Mouse (Mus musculus): Measurements from ENCODE around the gene Cmtm2a. TPM values are rescaled to one million over a fixed set of nuclear protein-coding genes. Genes with fewer than 3 reads are reported as not detected.
"Not testable (repeated sequence)": the region's sequence is repeated elsewhere in the genome, so short reads cannot be mapped to it uniquely, and the experiment has no call there.

The Cmtm2a gene
- not detected for total RNA-seq (2021)
- long read RNA-seq, experiment 1: 0 reads
- long read RNA-seq, experiment 2: 0 reads

DNA sequence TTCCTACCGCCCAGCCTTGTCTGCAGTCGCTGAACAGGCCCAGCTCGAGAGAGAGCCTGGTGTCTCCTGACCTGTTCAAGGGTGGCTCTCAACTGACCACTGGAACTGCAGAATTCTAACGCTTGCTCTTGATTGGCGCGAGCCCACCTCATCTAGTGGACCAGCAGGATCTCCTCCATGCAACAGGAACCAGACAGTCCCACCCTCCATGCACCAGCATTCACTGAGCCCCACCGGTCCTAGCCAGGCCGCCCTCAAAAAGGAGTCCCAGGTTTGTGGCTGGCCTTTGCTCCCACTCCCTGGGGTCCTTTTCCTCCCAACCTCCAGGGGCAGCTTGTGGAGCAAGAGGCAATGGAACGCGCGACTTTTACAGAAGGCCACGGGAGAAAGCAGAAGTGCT is at the start of gene Cmtm2a:
Gene Cmtm2a, minus strand, starts transcription at position 101 of the 400 bp plus-strand sequence.
- intact Hi-C loops (cut with DNase I); DNase-seq (ENCODE audit: low spot score in 2 of 2): not testable (repeated sequence)

DNA sequence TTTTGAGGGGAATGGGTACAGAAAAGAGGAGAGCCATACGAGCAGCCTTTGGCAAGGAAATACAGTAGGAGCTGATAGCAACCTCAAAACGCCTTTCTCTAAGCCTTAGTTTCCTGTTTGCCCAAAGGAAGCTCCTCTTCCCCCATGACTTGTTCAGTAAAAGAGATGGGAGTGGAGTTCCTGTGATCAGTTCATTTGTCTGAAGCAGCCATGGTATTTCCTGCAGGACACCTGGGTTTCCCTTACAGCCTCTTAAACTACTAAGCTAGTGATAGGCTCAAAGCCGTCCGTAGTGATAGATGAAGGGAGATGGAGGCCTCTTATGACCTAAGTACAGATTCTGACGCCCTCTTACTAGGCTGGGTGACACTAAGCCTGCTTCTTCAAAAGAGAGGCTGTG is 49.4 kb upstream of the Cmtm2a start:
- intact Hi-C loops (cut with DNase I): loop anchor here (5.0 to 10.0 kb wide), 2 partner anchors 95 to 232 kb away; partner anchors contain the start of gene Tk2
- DNase-seq (ENCODE audit: low spot score in 2 of 2): no peak

DNA sequence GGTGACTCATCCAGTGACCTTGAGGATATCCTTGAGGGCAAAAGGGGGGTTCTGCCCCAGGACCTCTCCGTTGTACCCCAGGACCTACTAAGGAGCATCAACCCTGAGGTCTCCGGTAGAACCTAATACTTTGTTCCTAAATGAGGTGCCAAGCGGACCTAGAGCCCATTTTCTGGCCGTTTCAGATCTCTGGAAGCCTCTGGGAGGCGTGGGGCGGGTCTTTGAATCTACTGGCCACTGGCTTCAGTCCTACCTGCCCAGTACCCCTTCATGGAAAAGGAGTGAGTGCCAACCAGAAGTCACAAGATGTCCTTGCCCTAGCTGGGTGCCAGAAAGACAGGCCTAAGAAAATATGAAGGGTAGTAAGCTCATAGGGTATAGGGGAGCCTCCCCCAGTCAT is 48.7 kb upstream of the Cmtm2a start:
- DNase-seq (ENCODE audit: low spot score in 2 of 2): no peak
- intact Hi-C loops (cut with DNase I): loop anchor here (5.0 to 10.0 kb wide), 2 partner anchors 94 to 233 kb away; partner anchors contain the start of gene Tk2

- peak in 1 of 2 experiments; percentile 30 for DNase-seq (ENCODE audit: low spot score in 2 of 2)
- intact Hi-C loops (cut with DNase I): loop anchor here (5.0 to 10.0 kb wide), 2 partner anchors 94 to 234 kb away; partner anchors contain the start of gene Tk2
Observed at GRCm38 (mm10) chr8:104341106-104341561, 48.2 kb upstream of the Cmtm2a start.

GRCm38 (mm10) chr8:104340233-104341105 is 47.5 kb upstream of the Cmtm2a start:
- intact Hi-C loops (cut with DNase I): loop anchor here (5.0 to 10.0 kb wide), 2 partner anchors 93 to 234 kb away; partner anchors contain the start of gene Tk2
- DNase-seq (ENCODE audit: low spot score in 2 of 2): peak; percentile 56 to 67

DNA sequence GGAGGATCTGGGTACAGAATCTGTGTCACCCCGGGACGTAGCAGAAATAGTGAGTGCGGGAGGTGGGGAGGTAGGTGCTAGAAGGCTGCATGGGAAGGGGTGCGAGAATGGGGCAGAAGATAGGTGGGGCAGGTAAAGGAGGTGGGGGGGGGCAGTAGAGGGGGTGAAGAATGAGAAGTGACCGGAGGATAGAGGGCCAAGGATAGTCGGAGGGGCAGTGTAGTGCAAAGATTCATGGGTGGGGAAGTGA is 46.9 kb upstream of the Cmtm2a start:
- no peak for DNase-seq (ENCODE audit: low spot score in 2 of 2)
- intact Hi-C loops (cut with DNase I): loop anchor here (5.0 to 10.0 kb wide), 4 partner anchors 93 to 235 kb away; partner anchors contain the start of genes Cdh5 and Tk2

DNA sequence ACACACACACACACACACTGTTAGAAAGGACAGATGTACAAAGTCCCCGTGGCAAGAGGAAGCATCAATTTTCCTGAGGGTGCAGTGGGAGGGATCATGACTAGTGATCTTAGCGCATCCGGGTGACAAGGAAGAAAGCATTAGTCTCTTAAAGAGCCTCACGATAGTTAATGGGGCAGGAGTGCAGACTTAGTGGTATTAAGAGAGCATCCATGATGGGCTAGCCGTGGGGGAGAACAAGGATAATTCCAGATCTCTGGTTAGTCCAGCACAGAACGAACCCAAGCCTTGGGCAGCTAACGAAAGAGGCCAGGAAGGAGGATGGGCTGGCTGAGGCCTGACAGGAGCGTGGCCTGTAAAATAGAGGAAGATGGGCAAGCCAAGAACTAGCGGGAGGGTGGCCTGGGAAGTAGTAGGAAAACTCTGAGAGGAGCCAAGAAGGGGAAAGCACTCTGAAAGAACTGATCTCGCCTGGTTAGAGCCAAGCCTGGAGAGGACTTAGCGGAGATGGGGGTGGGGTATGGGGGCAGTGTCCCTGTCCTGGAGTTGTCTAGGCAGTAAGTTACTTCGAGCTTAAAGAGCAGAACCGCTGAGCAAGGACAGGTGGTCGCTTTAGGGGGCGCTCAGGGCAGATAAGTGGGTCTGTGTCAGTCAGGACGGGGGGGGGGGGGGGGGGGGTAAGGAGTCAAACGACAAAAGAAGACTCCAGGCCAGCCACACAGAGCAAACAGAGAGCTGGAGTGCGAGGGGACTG is 46.4 kb upstream of the Cmtm2a start, which contains the start of gene Cmtm3:
Gene Cmtm3, plus strand, starts transcription at position 182 of the 754 bp plus-strand sequence.
- intact Hi-C loops (cut with DNase I): loop anchor here (10.0 kb wide), 2 partner anchors 195 to 235 kb away; partner anchors contain the start of gene Cdh5
- DNase-seq (ENCODE audit: low spot score in 2 of 2): peak in 1 of 2 experiments; percentile 41

DNA sequence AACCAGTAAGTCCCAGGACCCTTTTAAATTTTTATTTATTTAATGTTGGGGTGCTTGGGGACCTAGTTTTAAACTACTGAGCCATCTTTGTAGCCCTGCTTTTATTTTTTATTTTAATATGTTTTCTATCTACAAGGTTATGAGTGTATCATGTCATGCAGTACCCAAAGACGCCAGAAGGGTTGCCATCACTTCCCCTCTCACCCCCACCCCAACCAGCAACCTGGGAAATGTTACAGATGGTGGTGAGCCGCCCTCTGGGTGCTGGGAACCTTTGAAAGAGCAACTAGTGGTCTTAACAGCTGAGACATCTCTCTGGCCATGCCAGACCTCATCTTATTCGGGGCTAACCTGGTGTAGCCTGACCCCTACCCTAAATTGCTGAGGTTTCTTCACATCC is 44.9 kb upstream of the Cmtm2a start:
- intact Hi-C loops (cut with DNase I): loop anchor here (10.0 kb wide), 2 partner anchors 193 to 233 kb away; partner anchors contain the start of gene Cdh5
- no peak for DNase-seq (ENCODE audit: low spot score in 2 of 2)

GRCm38 (mm10) chr8:104336806-104337205 is 43.8 kb upstream of the Cmtm2a start:
- no peak for DNase-seq (ENCODE audit: low spot score in 2 of 2)
- intact Hi-C loops (cut with DNase I): loop anchor here (10.0 kb wide), 2 partner anchors 192 to 232 kb away; partner anchors contain the start of gene Cdh5

DNA sequence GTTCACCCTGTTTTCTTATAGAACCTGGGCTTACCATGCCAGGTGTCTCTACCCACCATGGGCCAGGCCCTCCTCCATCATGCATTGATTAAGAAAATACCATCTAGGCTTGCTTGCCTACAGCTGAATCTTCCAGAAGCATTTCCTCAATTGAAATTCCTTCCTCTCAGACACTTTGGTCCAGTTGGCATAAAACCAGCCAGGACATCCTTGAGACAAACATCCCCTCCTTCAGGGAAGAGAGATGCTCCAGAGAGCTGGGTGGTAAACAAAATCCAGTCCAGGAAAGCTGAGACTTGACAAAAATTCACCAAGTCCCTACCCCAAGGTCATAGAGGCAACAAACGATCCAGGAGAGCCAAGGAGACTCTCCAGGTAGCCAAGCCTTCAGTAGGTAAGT is 41.2 kb upstream of the Cmtm2a start:
- no peak for DNase-seq (ENCODE audit: low spot score in 2 of 2)
- intact Hi-C loops (cut with DNase I): loop anchor here (10.0 kb wide), 2 partner anchors 189 to 229 kb away; partner anchors contain the start of gene Cdh5

DNA sequence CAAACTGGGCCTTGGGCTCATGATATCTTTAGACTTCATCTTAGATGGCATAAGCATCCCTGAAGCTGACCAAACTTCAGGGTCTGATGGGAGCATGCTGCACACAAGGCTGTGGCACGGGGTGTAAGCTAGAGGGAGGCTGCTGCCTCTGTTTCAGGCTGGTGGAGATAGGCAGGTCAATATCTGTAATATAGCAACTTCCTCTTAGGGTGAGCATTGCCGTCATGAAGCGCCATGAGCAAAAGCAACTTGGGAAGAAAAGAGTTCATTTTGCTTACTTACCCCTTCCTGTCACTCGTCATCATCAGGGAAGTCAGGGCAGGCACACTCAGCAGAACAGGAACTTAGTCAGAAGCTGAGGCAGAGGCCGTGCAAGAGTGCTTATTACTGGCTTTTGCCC is 40.8 kb upstream of the Cmtm2a start:
- intact Hi-C loops (cut with DNase I): loop anchor here (10.0 kb wide), 2 partner anchors 189 to 229 kb away; partner anchors contain the start of gene Cdh5

GRCm38 (mm10) chr8:104332665-104333631 is 40.0 kb upstream of the Cmtm2a start:
- intact Hi-C loops (cut with DNase I): loop anchor here (10.0 kb wide), 2 partner anchors 188 to 228 kb away; partner anchors contain the start of gene Cdh5
- DNase-seq (ENCODE audit: low spot score in 2 of 2): no peak

More for the DNA sequence above, 40.8 kb upstream of the Cmtm2a start:
- DNase-seq (ENCODE audit: low spot score in 2 of 2): no peak

- DNase-seq (ENCODE audit: low spot score in 2 of 2); intact Hi-C loops (cut with DNase I): not testable (repeated sequence)
Observed at GRCm38 (mm10) chr8:104321930-104322329, 28.9 kb upstream of the Cmtm2a start, which contains the start of gene Cmtm2b. Gene Cmtm2b (plus strand): TSS chr8:104322230.

DNA sequence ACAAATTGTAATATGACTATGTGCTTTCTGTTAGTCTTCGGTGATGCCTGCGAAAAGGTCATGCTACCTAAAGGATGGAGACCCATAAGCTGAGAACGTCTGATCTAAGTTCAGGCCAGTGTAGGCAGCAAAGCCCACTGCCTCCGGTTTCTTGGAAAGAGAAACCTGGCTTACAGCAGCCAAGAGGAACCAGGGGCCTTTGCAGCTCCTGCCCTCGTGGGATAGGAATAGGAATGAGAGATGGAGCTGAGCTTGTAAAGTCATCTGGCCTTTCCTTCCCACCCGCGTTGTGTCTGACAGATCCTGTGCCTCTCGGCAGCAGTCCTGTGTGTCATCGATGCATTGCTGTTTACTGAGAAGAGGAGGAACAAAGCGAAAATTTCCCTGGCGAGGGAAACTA is 28.3 kb upstream of the Cmtm2a start, which contains the start of gene Gm11020:
Gene Gm11020, plus strand, starts transcription at position 301 of the 400 bp plus-strand sequence.
- intact Hi-C loops (cut with DNase I); DNase-seq (ENCODE audit: low spot score in 2 of 2): not testable (repeated sequence)

DNA sequence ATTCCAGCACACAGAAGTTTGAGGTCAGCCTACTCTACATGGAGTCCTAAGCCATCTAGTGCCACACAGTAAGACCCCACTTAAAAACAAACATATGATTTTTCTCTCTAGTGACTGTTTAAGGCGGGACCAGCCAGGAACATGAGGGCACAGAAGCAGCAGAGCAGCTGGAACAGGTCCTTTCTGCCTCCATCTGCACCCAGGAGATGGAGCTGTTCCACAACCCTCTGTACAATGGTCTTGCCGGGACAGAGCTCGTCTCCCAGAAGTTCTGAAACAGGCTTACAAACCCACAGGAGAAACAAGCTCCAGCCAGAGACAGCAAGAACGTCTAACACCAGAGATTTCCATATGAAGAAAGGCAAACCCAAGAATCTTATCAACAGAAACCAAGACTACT is 20.3 kb upstream of the Cmtm2a start:
- intact Hi-C loops (cut with DNase I): no loop called here
- peak in 1 of 2 experiments; percentile 11 for DNase-seq (ENCODE audit: low spot score in 2 of 2)

- DNase-seq (ENCODE audit: low spot score in 2 of 2); intact Hi-C loops (cut with DNase I): not testable (repeated sequence)
Observed at GRCm38 (mm10) chr8:104312023-104312422, 19.0 kb upstream of the Cmtm2a start.

DNA sequence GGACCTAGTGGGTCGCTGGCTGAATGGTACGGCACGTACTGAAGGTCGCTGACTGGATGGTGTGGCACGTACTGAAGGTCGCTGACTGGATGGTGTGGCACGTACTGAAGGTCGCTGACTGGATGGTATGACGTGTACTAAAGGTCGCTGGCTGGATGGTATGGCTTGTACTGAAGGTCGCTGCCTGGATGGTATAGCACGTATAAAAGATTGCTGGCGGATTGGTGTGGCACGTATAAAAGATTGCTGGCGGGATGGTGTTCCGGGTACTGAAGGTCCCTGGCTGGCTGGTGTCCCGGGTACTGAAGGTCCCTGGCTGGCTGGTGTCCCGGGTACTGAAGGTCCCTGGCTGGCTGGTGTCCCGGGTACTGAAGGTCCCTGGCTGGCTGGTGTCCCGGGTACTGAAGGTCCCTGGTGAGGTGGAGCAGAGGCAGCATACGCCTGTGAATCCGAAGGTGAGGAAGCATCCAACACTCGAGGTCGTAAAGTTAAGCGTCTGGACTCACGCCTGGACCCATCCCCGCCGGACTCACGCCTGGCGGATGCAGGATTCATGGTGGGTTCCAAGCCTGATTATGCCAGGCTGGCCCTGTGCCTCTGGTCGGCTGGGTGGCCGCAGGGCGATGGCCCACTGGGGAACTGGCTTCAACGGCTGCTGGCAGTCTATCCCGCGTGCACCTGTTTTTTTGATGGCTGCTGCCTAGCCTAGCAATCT is 16.6 kb upstream of the Cmtm2a start, which contains the start of the genes Gm45711 and Cmtm1:
Gene Gm45711, minus strand, starts transcription at position 641 of the 715 bp plus-strand sequence.
Gene Cmtm1, minus strand, starts transcription at position 705 of the 715 bp plus-strand sequence.
- peak in 1 of 2 experiments; percentile 8 for DNase-seq (ENCODE audit: low spot score in 2 of 2)
- intact Hi-C loops (cut with DNase I): not testable (repeated sequence)

Measured in left cerebral cortex, postnatal 14 days (tissue).